Mouse (Mus musculus) spleen, embryonic (tissue): ENCODE results near the gene Sema6d.

Experiments used
- CTCF ChIA-PET: fragments of 350-600 bp; sonication (Branson Sonifier 250); formaldehyde crosslinking; loops from one replicate; lab custom pipeline; 2022; lab: Charles Lee

The Sema6d gene

DNA sequence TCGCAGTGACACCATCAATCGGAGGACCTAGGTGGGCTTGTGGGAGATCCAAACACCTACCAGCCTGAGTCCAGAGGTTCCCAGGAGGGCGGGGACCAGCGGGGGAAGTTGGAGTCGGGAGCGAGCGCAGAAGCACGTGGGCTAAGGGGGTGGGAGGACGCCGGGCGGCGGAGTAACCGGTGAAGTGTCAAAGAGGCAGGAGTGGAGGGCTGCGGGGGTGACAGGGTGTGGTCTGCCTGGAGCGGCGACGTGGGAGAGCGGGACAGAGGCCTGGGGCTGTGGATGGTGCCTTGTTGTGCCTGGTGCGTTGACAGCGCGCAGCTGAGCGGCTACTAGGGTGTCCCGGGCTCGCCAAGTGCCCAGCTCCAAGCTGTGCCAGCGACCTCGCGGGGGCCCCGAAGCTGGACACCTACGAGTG, at the start of gene Sema6d:
Gene Sema6d (plus strand): TSS at position 157 of the 418 bp plus-strand sequence.
- CTCF ChIA-PET: interaction anchor here (0.7 kb wide), 1 partner anchor 91 kb away, joined by 5 read pairs; no protein-coding TSS in a partner anchor

DNA sequence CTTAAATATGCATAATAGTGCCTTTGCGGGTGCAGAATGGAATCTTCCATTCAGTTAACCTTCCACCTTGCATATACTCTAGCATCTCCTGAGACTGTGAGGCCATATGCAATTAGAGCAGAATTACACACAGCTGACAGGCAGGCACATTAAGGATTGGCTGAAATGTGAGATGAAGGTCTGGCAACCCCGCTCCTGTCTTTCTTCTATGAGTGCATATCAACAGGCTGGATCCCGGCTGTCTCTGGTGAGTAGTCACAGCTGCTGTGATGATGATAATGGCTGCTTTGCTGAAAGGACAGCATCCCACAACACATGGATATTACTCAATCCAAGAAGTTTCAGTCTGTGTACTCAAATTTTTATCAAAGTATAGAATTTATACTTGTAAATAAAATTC, 29.9 kb upstream of the Sema6d start:
- CTCF ChIA-PET: no interaction called here

DNA sequence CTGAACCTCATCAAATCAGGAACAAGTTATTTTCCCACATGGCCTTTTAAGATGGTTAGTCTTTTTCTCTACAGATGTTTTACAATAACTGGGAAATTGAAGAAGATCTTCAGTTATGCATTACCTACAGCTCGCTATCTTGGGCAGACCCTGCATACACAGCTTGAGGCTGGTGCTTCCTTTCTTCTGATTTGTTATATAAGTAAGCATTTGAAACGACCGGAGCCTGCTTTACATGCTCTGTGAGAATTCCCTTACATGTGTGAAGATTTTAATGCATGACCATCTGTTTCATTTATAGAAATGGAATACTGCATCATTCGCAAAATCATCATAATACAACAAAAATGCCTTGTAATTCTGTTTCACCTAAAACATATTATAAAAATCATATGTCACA, 21.4 kb upstream of the Sema6d start:
- CTCF ChIA-PET: no interaction called here

DNA sequence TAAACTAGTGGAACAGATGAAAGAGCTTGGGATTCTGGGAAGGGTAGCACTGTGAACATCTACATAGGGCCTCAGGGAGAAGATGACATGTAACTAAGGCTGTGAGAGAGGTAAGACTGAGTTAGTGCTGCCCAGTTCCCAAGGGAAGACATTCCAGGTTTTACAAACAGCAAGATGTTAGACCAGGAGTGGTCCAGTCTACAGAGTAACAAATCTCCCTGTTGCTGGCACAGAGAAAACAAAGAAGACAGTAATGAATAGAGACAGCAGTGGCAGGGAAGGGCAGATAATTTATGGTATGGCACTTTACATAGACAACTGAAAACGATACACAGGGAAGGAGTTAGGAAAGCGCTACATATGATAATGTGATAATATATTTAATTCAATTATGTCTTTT, 19.1 kb upstream of the Sema6d start:
- CTCF ChIA-PET: no interaction called here

DNA sequence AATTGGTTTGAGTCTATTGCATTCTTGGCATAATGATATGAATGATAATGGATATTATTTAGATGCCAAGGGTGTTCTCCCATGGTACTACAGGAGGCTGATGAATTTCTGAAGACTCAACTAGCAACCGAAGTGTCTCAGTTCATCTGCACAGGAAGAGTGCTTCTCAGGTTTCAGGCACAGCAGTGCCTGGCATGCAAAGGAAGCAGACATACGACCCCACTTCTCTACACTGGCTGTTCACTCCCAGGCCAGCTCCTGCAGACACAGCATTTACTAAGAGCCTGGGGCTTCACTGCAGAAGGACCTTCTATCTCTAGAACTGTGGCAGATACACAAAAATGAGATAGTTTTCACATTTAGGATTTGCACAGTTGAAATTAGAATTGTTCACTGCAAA, 18.4 kb upstream of the Sema6d start:
- CTCF ChIA-PET: no interaction called here

DNA sequence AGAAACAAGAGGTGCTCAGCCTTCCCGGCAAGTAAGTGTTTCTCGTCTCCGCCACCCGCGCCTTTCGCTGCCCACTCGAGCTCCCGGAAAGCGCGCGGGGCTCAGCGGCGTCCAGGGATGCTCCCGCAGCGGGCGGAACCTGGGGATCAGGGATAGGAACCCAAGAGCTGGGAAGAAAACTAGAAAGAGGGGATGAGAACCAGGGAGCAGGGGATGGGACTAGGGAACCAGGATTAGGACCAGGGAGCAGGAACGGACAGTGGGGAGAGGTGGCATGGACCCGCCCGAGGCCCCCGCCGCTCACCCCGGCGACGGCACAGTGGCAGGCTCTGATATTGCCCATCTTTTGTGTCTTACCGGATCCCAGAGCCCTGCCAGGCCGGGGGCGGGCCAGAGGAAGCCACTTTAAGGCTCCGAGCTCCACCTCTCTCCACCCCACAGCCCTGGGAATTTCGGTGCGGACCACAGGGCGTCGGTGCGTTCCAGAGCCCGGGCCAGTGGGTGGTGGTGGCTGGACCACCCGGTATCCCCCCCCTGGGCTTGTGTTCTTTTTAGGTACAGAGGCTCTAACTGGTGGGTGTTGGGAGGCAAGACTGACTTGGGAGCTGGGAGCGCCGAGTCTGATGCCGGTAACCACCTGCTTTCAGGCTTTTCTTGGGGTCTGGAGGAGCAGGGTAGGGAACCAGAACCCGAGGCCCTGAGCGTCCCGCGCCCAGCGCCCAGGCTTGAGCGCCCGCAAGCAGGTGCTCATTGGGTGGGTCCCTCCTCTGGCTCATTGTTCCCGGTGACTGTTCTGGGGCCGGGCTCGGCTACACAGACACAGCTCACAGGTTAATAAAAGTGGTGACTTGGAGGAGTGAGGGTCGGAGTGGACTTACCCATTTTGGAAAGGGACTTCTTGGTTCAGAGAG, 717 bp downstream of the Sema6d start:
- CTCF ChIA-PET: no interaction called here

DNA sequence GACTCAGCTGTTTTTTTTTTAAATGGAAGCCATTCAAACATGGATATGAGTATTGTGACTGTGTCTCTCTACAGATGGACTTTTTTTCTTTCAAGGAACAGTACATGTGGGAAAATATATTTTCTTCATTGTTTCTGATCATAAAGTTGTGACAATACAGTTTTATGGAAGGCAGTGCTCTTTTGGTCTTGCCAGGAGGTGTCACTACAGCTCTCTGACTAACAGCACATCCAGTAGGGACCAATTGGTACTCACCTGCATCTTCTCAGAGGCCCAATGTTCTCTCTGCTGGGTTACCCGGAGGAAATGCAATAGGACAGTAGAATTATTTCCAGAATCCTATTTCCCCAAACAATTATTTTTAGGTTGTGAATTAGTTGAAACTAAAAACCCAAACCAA, 9.9 kb downstream of the Sema6d start:
- CTCF ChIA-PET: no interaction called here

DNA sequence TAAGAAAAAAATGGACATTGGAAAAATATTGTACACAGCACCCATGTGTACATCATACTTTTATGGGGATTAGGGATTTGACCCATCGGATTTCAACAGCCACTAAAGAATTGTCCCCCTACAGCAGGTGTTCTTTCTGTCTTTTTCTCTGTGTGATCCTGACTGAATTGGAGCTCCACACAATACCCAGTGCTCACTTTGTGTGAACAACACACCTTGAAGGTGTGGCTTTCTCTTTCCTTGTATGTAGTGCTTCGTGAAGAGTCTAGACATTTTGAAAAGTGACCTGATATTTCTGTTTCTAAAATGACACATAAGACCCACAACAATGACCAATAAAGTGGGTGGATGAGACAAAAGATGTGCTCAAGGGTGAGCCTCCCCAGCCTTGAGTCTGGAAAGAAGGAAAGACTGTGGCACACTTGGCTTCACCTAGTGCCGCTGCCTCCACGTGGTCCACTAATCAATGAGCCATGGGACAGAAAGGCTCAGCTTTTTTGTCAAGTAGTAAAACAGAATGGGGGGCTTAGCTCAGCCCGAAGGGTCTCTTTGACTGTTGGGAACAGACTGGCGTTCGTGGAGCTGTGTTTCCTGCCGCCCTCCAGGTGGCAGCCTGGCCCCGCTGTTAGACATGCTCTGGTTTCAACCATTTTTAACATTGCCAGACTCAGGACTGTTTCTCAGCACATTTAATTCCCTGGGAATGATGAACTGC, 10.9 kb downstream of the Sema6d start:
- CTCF ChIA-PET: no interaction called here

DNA sequence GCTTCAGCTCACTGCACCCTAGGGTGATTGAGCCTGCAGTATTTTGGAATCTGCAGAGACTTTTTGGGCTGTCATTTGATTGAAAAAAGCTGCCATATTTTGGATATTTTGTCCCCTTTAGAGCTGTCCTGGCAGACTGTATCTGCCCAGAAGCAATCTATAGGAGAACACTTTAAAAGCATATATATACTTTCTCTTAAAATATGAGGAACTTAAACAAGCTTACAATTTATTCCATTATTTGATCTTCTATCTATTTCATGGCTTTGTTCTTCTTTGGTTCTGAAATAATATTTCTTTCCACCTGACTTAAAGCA, 11.4 kb downstream of the Sema6d start:
- CTCF ChIA-PET: no interaction called here

DNA sequence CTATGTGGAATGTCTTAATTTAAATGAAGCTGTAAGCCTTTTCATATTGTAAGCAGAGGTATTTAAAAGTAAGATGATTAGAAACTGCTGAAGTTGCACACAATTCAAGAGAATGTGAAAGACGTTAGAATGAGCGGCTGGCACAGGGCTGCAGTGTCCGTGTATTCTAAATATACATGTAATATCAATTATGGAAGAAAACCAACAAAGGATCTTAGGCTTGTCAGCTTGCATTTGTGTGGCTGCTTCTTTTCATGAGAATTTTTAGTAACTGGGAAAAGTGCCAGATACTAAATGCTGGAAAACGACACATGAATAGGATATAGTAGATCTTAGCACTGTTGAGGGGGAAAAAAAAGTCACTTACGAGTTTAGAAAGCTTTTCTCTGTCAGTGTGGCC, 11.8 kb downstream of the Sema6d start:
- CTCF ChIA-PET: no interaction called here

DNA sequence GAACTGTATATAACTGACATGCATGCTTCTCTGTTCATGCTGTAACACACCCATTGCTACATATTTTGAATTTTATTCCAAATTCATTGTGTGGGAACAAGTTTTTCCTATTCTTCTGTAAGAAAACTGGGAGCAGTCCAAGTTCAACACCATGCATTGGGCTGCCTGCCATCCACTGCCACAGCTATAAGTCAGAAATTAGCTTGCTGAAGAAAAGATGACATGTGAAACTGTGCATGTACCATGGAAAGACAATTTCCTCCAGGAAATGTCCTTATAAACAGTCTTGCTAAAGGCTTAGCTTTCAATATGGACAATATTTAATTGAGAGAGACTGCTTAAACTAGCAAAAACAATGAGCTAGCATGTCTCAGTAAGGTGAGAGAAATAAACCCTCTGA, 13.5 kb downstream of the Sema6d start:
- CTCF ChIA-PET: no interaction called here

DNA sequence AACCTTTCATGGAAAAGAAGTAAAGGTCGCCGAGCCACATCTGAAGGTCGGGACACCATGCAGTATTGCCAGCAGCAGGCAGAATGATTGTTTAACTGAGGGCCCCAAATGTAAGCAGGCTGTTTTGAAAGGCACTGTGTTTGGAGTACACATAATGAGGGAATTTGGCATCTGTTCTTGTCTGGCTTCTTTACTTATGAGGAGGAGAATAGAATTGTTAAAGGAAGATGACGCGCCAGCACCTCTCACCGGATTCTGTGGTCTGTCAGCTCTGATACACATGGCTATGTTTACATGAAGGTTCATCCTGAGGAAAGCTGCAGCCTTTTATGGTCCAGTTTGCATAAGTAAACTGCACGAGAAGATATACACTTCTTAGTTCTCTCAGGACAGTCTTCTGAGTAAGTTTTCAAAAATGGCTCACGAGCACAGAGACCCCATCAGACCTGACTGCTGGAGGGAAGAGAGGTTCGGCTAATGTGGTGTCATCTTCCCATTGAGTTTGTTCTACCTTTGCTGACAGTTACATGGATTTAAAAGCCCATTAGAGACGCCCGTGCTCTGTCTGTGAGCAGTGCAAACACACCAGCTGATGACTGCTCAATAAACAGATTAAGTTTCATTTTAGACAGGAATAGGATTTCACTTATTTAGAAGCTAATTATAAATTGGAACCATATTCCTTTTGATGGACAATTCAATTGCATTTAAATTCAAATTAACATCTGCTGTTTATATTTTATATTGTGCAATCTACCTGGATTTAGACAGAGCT, 28.9 kb downstream of the Sema6d start:
- CTCF ChIA-PET: no interaction called here

DNA sequence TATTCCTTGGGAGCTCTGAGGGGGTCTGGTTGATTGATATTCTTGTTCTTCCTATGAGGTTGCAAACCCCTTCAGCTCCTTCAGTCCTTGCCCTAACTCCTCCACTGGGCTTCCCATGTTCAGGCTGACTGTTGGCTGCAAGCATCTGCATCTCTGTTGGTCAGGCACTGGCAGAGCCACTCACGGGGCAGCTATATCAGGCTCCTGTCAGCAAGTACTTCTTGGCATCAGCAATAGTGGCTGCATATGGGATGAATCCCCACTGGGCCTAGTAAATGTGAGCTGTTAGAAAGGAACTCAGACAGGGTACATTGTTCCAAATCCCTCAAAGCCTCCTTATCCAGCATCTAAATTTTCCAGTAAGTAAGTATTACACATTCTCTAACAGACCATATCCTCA, 30.6 kb downstream of the Sema6d start:
- CTCF ChIA-PET: no interaction called here

DNA sequence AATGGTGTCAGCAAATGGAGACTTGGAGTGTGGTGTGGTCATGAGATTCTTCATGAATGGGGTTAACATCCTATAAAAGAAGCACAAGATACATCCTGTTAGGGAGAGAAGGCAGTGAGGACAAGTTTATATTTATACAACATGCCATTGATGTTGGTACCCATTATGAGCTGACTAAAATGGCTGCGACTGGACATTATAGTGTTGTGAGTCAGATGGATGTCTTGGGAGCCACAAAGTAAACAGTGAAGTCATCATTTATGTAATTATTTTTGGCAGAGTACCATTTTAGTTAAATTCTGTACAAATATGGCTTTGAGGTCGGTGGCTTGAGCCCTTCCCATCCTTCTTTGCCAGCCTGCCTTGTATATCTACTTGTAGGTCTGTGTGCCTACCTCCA, 31.8 kb downstream of the Sema6d start:
- CTCF ChIA-PET: no interaction called here

DNA sequence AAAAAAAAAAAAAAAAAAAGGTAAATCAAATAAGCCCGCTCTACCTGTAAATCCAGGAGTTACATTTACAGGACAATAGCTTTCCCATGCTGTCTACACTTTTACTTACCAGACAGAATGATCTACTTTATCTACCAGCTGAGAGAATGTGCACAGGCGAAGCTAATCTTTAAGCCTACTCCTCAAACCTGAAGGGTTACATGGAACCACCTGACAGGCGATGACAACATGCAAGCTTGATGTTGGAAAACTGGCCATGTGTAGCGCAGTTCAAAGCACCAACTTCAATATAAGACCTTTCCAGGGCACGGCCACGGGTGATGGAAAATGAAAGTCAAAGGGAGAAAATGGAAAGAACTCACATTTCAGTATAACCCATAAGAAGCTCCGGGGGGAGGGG, 35.7 kb downstream of the Sema6d start:
- CTCF ChIA-PET: no interaction called here

DNA sequence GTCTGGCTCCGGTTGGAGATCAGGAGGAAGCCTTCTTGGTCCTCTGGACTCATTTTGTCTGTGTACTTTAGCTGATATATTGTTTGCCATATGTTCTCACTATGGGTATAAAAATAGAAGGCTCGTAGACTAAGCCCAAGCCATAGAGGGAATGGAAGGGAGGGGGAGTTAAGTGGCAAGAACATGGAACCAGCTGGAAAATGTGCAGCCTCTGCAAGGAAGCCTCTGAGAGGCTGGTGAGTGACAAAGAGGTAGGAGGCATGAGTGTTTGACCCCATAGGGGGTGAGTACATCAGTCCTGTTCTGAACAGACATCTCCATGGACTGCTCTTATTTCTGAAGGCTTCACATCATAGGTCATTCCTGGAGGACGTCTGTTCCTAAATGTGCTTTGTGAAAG, 37.1 kb downstream of the Sema6d start:
- CTCF ChIA-PET: no interaction called here

DNA sequence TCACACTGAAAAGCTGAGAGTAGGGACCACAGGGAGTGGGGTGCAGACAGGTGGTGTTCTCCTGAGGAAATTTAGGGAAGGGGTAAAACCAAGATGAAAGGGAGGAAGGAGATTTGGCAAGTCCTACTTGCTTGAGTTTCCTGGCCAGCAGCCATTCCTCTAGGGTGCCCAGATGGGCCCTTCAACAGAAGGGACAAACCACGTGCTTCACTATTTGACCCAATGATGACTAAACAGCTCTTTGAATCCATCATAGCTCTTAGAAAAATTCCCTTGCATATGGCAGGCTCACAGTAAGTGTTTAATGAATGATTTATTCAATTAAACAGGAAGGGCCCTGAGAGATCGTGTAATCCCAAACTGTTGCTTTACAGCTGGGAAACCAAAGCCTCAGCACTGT, 41.1 kb downstream of the Sema6d start:
- CTCF ChIA-PET: no interaction called here

DNA sequence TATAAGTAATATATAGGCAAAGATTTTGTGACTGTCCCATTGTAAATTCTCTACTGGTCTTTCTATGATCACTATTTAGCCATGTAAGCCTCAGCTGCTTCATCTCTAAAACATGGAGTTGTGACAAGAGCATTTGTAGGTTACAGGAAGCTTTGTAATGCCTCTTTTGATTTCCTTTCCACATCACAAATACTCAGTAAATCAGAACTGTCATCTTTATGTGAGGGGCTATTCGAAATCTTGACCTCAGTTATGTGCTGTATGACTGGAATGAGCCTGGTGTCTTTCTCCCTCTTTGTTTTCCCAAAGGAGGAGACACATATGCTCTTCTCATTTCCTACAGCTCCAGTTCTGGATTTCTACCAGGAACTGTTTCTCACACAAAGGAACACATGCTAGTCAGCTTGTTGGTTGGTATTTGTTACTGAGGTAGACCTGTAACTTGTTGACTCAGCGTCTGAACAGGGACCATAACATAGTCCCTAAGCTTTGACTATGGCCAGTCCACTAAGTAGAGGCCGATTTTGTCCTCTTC, 51.8 kb downstream of the Sema6d start:
- CTCF ChIA-PET: no interaction called here

DNA sequence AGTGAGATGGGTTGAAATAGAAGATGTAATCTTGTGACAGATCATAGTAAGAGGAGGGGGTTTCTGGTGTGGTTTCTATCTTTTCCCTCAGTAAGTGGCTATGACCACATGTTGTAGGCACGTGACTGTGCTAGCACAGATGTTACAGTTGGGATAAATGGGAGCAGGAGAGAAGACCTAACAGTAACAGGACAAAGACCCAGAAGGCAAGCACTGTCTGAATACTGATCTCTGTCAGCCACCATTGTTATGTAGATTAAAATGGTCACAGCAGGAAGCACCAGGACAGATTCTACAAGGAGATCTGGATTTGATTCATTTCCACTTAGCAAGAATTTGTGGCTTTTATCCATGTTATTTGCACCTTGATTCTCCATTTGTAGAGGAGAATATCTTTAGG, 55.8 kb downstream of the Sema6d start:
- CTCF ChIA-PET: no interaction called here

DNA sequence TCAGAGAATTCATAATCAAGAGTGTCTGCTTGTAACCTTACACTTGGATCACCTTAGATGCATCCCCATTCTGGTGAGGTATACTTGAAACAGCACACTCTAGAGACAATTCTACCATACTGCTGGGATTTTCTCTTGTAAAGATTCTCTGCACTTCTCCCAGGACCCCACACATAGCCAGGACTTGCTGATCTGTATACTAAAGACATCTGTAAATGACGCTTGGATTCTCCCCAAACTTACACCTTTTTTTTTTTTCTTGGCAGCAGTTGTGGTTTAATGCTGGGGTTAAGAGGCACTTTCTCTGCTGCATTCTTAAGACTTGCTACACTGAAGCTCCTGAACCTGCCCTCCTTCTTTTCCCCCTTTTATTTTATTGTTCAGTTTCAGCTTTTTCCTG, 68.4 kb downstream of the Sema6d start:
- CTCF ChIA-PET: no interaction called here

DNA sequence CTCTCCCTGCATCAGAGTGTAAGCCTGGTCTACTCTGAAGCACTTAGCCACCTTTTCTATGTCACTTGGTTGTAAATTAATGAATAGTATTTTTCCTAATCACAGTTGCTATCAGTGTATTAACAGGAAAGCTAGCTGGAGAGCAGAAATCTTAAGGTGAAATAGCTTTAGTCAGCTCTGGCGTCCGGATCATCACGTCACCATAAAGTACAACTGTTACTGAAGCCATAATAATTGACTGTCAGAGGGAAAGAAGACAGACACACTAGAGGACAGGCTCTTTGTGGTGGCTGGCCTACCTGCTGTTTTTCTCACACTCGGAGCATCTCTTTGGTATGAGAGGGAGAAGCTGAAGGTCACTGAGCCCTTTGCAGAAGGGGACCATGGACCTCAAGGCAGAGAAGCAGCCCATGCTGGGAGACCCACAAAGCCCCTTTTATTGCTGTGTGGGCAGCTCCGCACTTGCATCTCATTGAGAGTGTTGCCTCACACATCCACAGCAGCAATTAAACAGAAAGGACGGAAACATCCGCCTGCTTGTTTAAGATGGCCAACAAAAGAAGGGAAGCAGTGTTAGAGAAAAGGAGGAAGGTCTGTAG, 72.3 kb downstream of the Sema6d start:
- CTCF ChIA-PET: no interaction called here

DNA sequence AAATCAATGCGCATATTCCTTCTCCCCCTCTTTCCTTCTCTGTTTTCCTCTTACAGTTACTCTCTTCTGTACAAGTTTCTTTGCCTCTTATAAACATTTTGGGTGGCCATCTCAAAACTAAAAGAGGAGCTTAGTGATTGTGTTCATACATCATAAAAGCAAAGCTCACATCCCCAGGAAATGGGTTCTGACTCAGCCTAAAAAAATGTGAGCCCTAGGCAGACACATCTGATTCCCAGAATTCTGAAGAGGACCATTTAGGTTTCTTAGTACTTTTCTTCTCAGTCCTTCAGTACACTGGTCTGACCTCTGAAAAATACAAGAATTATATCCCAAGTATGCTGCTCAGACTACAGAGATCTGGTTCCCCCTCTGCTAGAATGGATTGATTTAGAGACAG, 78.6 kb downstream of the Sema6d start:
- CTCF ChIA-PET: no interaction called here
